Mouse (Mus musculus): ENCODE measurements around the gene Klhdc8b. TPM values are rescaled to one million over a fixed set of nuclear protein-coding genes. Genes with fewer than 3 reads are reported as not detected.

Gene Klhdc8b
- polyA plus RNA-seq, 1 experiment from 2014 or later: 75.3 TPM

- Histone ChIP-seq H3K4me3 (peak within 1 kb of the TSS; percentile 99), H3K27me3 (no peaks in the 10 kb centered on the region), H3K9me3 (no peaks in the 10 kb centered on the region), H3K9ac (peak within 1 kb of the TSS; percentile 99), H3K4me1 (peaks cover 22% of the 10 kb centered on the region), H3K4me2 (peak within 1 kb of the TSS; percentile 80), H3K27ac (peak within 1 kb of the TSS; percentile 98), H3K36me3 (peaks cover 75% of the 10 kb centered on the region)
- ATAC-seq (ENCODE audit: borderline replicate concordance, extremely low read depth, low FRiP score, low TSS enrichment): peak; percentile 93
- under 1% methylated on average over 67 of the region's 69 CpGs for WGBS
Measured at GRCm38 (mm10) chr9:108490559-108491285, 29.3 kb upstream of the Klhdc8b start, which contains the start of gene Usp19. TSS of gene Usp19 (plus strand) at chr9:108490602.

- H3K9ac ChIP-seq: peak overlapping the region; percentile 99
- peaks cover 75% of the 10 kb centered on the region for H3K36me3 ChIP-seq
- H3K4me3 ChIP-seq: peak overlapping the region; percentile 99
- peaks cover 22% of the 10 kb centered on the region for H3K4me1 ChIP-seq
- 58% methylated on average over 26 of the region's 26 CpGs for WGBS
- H3K4me2 ChIP-seq: peak overlapping the region; percentile 80
- peak overlapping the region; percentile 98 for H3K27ac ChIP-seq
- H3K27me3 ChIP-seq: no peaks in the 10 kb centered on the region
- no peaks in the 10 kb centered on the region for H3K9me3 ChIP-seq
- ATAC-seq (ENCODE audit: borderline replicate concordance, extremely low read depth, low FRiP score, low TSS enrichment): peak; percentile 1
Measured at GRCm38 (mm10) chr9:108489702-108490558, 28.5 kb upstream of the Klhdc8b start.

- 96% methylated on average over 20 of the region's 20 CpGs for WGBS
- Histone ChIP-seq H3K4me1 (peaks cover 22% of the 10 kb centered on the region), H3K9me3 (no peaks in the 10 kb centered on the region), H3K36me3 (peaks cover 74% of the 10 kb centered on the region), H3K27me3 (no peaks in the 10 kb centered on the region), H3K27ac (0 out of 2 replicates have a peak overlapping the region, but pooled peaks have one; percentile 98), H3K9ac (0 out of 2 replicates have a peak overlapping the region, but pooled peaks have one; percentile 5), H3K4me3 (no peak overlapping the region), H3K4me2 (no peak overlapping the region)
- ATAC-seq (ENCODE audit: borderline replicate concordance, extremely low read depth, low FRiP score, low TSS enrichment): no peak
Measured at GRCm38 (mm10) chr9:108489215-108489614, 27.8 kb upstream of the Klhdc8b start.

GRCm38 (mm10) chr9:108488403-108488802 lies 27.0 kb upstream of the Klhdc8b start:
- no peak for ATAC-seq (ENCODE audit: borderline replicate concordance, extremely low read depth, low FRiP score, low TSS enrichment)
- Histone ChIP-seq H3K4me3 (no peak overlapping the region), H3K4me2 (no peak overlapping the region), H3K4me1 (peaks cover 22% of the 10 kb centered on the region), H3K36me3 (peaks cover 75% of the 10 kb centered on the region), H3K9me3 (no peaks in the 10 kb centered on the region), H3K9ac (no peak overlapping the region), H3K27me3 (no peaks in the 10 kb centered on the region), H3K27ac (no peak overlapping the region)
- WGBS: 89% methylated on average over 17 of the region's 17 CpGs

GRCm38 (mm10) chr9:108486973-108487530 lies 25.7 kb upstream of the Klhdc8b start:
- Histone ChIP-seq H3K9ac (no peak overlapping the region), H3K4me3 (no peak overlapping the region), H3K4me1 (peaks cover 17% of the 10 kb centered on the region), H3K27ac (no peak overlapping the region), H3K27me3 (no peaks in the 10 kb centered on the region), H3K36me3 (peaks cover 77% of the 10 kb centered on the region), H3K4me2 (no peak overlapping the region), H3K9me3 (no peaks in the 10 kb centered on the region)
- no peak for ATAC-seq (ENCODE audit: borderline replicate concordance, extremely low read depth, low FRiP score, low TSS enrichment)
- WGBS: 90% methylated on average over 8 of the region's 8 CpGs

- Histone ChIP-seq H3K4me3 (no peak overlapping the region), H3K27me3 (no peaks in the 10 kb centered on the region), H3K9me3 (no peaks in the 10 kb centered on the region), H3K4me2 (no peak overlapping the region), H3K9ac (no peak overlapping the region), H3K4me1 (peaks cover 14% of the 10 kb centered on the region), H3K27ac (no peak overlapping the region), H3K36me3 (peaks cover 85% of the 10 kb centered on the region)
- no peak for ATAC-seq (ENCODE audit: borderline replicate concordance, extremely low read depth, low FRiP score, low TSS enrichment)
- 91% methylated on average over 19 of the region's 19 CpGs for WGBS
Measured at GRCm38 (mm10) chr9:108485301-108485875, 24.0 kb upstream of the Klhdc8b start.

GRCm38 (mm10) chr9:108484021-108484420 lies 22.6 kb upstream of the Klhdc8b start:
- H3K27ac ChIP-seq: no peak overlapping the region

GRCm38 (mm10) chr9:108483051-108483790 lies 21.8 kb upstream of the Klhdc8b start:
- WGBS: 93% methylated on average over 18 of the region's 18 CpGs
- Histone ChIP-seq H3K27ac (no peak overlapping the region), H3K4me2 (no peak overlapping the region), H3K9ac (no peak overlapping the region), H3K4me1 (peaks cover 18% of the 10 kb centered on the region), H3K36me3 (peaks cover 69% of the 10 kb centered on the region), H3K27me3 (no peaks in the 10 kb centered on the region), H3K9me3 (no peaks in the 10 kb centered on the region), H3K4me3 (no peak overlapping the region)
- ATAC-seq (ENCODE audit: borderline replicate concordance, extremely low read depth, low FRiP score, low TSS enrichment): no peak

More at GRCm38 (mm10) chr9:108484021-108484420, 22.6 kb upstream of the Klhdc8b start:
- H3K4me3 ChIP-seq: no peak overlapping the region
- no peak overlapping the region for H3K4me2 ChIP-seq
- 90% methylated on average over 15 of the region's 15 CpGs for WGBS
- no peaks in the 10 kb centered on the region for H3K9me3 ChIP-seq
- peaks cover 77% of the 10 kb centered on the region for H3K36me3 ChIP-seq
- peaks cover 16% of the 10 kb centered on the region for H3K4me1 ChIP-seq
- no peak overlapping the region for H3K9ac ChIP-seq
- H3K27me3 ChIP-seq: no peaks in the 10 kb centered on the region
- ATAC-seq (ENCODE audit: borderline replicate concordance, extremely low read depth, low FRiP score, low TSS enrichment): no peak

GRCm38 (mm10) chr9:108481520-108482210 lies 20.3 kb upstream of the Klhdc8b start:
- Histone ChIP-seq H3K4me3 (no peak overlapping the region), H3K27me3 (no peaks in the 10 kb centered on the region), H3K27ac (no peak overlapping the region), H3K9me3 (no peaks in the 10 kb centered on the region), H3K4me1 (peaks cover 22% of the 10 kb centered on the region), H3K9ac (no peak overlapping the region), H3K36me3 (peaks cover 53% of the 10 kb centered on the region), H3K4me2 (no peak overlapping the region)
- 84% methylated on average over 19 of the region's 19 CpGs for WGBS
- no peak for ATAC-seq (ENCODE audit: borderline replicate concordance, extremely low read depth, low FRiP score, low TSS enrichment)

- WGBS: 88% methylated on average over 28 of the region's 28 CpGs
- Histone ChIP-seq H3K9me3 (no peaks in the 10 kb centered on the region), H3K4me3 (peak overlapping the region; percentile 59), H3K36me3 (peaks cover 46% of the 10 kb centered on the region), H3K4me2 (peak overlapping the region; percentile 86), H3K27me3 (no peaks in the 10 kb centered on the region), H3K27ac (no peak overlapping the region), H3K4me1 (peaks cover 22% of the 10 kb centered on the region), H3K9ac (peak overlapping the region; percentile 65; the same call in 1 of the 2 replicates)
- ATAC-seq (ENCODE audit: borderline replicate concordance, extremely low read depth, low FRiP score, low TSS enrichment): no peak
Measured at GRCm38 (mm10) chr9:108480813-108481519, 19.6 kb upstream of the Klhdc8b start.

All from lung, embryonic 15.5 days (tissue).